Mouse (Mus musculus) left cerebral cortex, postnatal 25 days (tissue): ENCODE results near the gene Aif1l. TPM values are rescaled to one million over a fixed set of nuclear protein-coding genes. Genes with fewer than 3 reads are reported as not detected.

Experiments used
- DNase-seq, 2 experiments: peaks; one replicate each; pipeline ENCODE4 v3.0.0; 2022; ENCODE audit warnings: low spot score in 2 of 2, mixed read lengths in 1 of 2
- intact Hi-C: fragments of 180-260 bp; cut with DNase I; formaldehyde crosslinking; loops from one replicate; pipeline ENCODE4 v1.15.1; 2025
- total RNA-seq, 2 experiments: library from RNA; stranded (reverse); gene quantifications; 2 replicates each; pipeline ENCODE4 v1.2.3; 2021

The Aif1l gene
- total RNA-seq, 2 experiments from 2014 or later = 2.6 to 2.9 TPM

DNA sequence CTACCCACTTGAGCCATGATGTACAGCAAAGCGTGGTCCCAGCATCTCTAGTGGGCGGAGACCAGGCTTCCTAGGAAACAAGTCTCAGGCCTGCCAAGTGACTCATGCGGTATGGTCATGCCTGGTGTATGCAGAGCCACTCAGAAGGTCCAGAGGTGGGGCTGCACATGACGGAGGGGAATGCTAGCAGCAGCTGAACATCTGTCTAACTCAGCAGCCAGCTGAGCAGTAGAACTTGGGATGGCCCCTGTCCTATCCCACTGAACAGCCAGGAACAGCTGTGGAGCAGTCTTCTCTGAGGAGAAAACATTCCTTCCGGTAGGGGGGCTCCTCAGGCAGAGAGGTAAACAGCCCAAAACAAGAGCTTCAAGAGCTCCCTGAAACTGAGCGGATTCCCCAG, 1.5 kb upstream of the Aif1l start:
- intact Hi-C loops = loop anchor here (10.0 kb wide), 1 partner anchor 614 kb away; no protein-coding TSS in a partner anchor
- DNase-seq = no peak

- intact Hi-C loops = loop anchor here (10.0 kb wide), 1 partner anchor 614 kb away; no protein-coding TSS in a partner anchor
- no peak for DNase-seq
Measured at GRCm38 (mm10) chr2:31948801-31949200, 1.1 kb upstream of the Aif1l start.

DNA sequence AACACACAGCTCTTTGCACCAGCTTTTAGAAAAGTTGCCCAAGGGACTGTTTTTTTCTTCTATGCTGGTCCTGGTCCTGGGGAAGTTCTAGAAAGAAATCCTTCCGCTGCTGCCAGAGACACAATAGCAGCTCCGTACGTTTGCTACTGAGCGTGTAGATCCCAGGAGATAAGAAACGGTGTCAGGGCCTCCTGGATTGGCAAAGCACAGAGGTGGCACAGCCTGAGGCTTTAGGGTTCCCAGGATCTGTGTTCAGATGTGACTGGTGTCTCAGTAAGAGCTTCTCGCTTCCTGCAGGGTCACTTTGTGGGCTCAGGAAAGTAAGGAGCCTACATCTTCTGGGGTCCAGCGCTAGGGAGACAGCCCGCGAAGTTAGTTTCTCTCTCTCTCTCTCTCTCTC, 1.0 kb downstream of the Aif1l start:
- intact Hi-C loops = no loop called here
- no peak for DNase-seq

GRCm38 (mm10) chr2:31952236-31952635, 2.3 kb downstream of the Aif1l start:
- DNase-seq = no peak
- intact Hi-C loops = no loop called here

- no peak for DNase-seq
- intact Hi-C loops = no loop called here
Measured at GRCm38 (mm10) chr2:31952725-31953124, 2.8 kb downstream of the Aif1l start.

DNA sequence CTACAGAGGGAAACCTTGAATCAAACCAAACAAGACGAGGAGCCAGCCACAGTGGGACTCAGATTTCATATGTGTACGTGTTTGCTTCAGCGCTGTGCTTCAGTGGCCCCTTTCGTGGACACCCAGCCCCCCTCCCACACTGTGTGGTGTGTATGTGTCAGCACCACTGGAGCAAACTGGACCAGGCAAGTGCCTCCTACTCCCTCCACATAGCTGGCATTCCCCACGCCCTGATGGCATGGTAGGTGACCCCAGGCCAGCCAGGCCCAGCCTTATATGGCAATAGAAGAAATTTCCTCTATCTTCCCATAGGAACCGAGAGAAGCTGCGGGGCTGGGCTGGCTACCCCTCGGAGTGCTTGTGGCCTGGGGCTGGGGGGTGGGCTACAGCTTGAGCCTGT, 3.7 kb downstream of the Aif1l start:
- intact Hi-C loops = no loop called here

DNA sequence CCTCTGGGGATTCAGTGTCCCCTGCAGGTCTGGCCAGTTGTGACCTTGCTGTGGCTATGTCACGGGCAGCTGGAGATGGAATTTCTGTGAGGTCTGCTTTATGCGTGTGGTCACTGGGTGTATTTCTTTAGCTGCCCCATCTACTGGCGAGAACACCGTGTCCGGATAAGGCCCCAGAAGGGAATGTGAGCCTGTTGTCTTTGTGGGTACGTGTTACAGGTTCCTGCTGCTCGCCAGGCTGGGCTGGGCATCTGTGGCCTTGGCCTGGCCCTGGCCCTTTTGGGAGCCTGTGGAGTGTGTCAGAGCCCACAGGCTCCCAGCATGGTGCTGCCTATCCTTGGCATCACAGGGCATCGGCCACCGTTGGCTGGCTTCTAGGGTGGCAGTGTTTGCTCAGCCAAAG, 4.8 kb downstream of the Aif1l start:
- DNase-seq = no peak
- intact Hi-C loops = loop anchor here (5.0 kb wide), 1 partner anchor 472 kb away; no protein-coding TSS in a partner anchor

More for the DNA sequence above, 3.7 kb downstream of the Aif1l start:
- no peak for DNase-seq

DNA sequence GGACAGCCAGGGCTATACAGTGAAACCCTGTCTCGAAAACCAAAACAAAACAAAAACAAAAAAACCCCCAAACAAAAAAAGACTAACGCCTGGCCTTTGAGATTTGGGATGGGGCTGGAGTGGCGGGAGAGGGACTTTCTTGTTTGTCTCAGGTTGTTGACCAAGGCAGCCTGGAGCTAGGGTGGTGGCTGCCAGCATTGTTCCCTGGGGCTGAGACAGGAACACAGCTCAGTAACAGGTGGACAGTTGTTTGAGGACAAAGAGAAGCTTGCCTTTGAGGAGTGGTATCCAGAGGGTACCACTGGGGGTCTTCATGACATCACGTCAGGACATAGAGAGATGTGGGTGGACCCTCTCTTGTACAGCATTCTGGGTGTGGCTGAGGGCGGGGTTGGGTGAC, 5.7 kb downstream of the Aif1l start:
- intact Hi-C loops = loop anchor here (5.0 kb wide), 1 partner anchor 473 kb away; no protein-coding TSS in a partner anchor
- DNase-seq = no peak

DNA sequence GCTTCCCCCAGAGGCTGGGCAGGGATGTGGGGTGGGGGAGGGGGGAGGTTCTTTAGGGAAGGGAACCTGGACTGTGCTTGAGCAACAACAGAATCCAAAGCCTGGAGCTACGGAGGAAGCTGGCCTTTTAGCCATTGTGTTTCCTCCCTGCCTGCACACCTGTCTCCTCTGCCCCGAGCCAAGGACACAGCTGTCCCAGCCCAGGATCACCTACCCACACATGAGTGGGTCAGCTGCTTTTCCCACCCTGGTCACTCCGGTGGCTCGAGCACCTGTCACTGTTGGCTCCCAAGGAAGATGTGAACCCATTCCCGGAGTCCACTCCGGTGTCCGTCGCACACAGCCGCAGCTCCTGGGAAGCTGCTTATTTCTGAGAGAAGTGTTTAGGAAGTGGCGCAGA, 7.3 kb downstream of the Aif1l start:
- DNase-seq = no peak
- intact Hi-C loops = loop anchor here (5.0 kb wide), 1 partner anchor 475 kb away; no protein-coding TSS in a partner anchor

GRCm38 (mm10) chr2:31960986-31961385, 11.0 kb downstream of the Aif1l start:
- DNase-seq = no peak
- intact Hi-C loops = no loop called here

- no peak for DNase-seq
- intact Hi-C loops = no loop called here
Measured at GRCm38 (mm10) chr2:31961791-31962222, 11.9 kb downstream of the Aif1l start.

GRCm38 (mm10) chr2:31962501-31963224, 12.7 kb downstream of the Aif1l start:
- intact Hi-C loops = no loop called here
- peak; percentile 33 to 62 for DNase-seq

- no peak for DNase-seq
- intact Hi-C loops = no loop called here
Measured at GRCm38 (mm10) chr2:31963491-31963890, 13.6 kb downstream of the Aif1l start.

DNA sequence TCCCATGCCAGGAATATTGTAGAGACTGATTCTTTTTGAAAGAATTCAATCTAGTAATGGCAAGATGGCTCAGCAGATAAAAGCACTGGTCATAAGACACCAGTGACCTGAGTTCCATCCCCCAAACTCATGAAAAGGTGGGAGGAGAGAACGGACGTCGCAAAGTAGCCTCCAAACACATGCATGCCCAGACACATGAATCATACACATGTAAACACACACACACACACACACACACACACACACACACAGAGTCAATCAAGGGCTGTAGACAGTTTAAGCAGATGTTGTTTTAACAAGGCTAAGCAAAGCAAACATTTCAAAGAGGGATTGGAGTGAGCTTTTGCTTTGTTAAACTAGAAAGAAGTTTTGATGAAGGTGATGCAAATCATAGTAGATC, 14.3 kb downstream of the Aif1l start:
- intact Hi-C loops = no loop called here
- no peak for DNase-seq

DNA sequence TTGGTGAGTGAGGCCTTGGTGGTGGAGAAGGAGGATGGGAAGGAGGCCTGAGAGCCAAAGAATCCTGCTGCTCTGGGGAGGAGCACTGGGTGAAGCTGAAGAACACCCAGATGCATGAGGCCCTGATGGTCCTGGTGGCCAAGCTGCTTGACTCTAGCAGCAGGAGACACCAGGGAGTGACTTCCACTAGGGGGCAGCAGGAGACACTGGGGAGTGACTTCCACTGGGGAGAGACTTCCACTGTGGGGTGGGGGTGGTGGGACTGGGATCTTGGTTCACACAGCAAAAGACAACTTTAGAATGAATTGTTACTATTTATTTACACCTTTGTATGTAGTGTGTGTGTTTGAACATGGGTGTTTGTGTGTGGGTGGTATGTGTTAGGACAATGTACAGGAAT, 15.2 kb downstream of the Aif1l start:
- intact Hi-C loops = no loop called here
- DNase-seq = no peak

GRCm38 (mm10) chr2:31966801-31967200, 16.9 kb downstream of the Aif1l start:
- DNase-seq = no peak
- intact Hi-C loops = no loop called here

GRCm38 (mm10) chr2:31972589-31972988, 22.6 kb downstream of the Aif1l start:
- intact Hi-C loops = loop anchor here (10.0 kb wide), 1 partner anchor 392 kb away; no protein-coding TSS in a partner anchor
- DNase-seq = no peak

DNA sequence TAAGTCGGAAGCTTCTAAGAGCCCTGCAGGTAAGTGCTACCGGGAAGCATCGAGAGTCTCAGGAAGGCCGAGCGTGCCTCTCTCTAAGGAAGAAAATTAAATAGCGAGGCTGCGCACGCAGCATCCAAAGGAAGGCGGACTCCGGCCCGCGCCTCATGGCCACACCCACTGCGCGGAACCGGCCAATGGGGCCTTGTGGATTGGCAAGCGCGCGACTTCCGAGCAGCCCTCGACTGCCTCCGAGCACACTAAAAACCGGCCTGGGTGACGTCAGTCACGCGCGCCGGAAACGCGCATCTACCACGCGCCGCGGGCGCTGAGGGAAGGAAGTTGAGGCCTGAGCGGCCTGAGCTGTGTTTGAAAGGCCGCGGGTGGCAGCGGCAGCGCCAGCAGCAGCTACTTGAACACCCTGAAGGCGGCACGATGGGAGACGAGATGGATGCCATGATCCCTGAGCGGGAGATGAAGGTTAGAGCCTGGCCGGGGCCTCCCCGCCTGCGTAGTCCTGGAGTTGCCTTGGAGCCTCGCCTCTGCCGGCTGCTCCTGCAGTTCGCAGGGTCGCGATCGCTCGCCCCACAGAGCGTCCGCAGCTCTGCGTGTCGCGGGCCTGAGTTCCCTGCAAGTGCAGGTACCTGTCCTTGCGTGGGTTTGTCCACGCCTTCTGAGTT, 24.3 kb downstream of the Aif1l start, which contains the start of gene Nup214:
Gene Nup214 (plus strand): TSS at position 296 of the 668 bp plus-strand sequence.
- intact Hi-C loops = loop anchor here (10.0 kb wide), 1 partner anchor 391 kb away; no protein-coding TSS in a partner anchor

GRCm38 (mm10) chr2:31974809-31975371, 25.0 kb downstream of the Aif1l start:
- no peak for DNase-seq
- intact Hi-C loops = loop anchor here (10.0 kb wide), 1 partner anchor 390 kb away; no protein-coding TSS in a partner anchor

More for the DNA sequence above, 24.3 kb downstream of the Aif1l start, which contains the start of gene Nup214:
- peak; percentile 100 for DNase-seq

DNA sequence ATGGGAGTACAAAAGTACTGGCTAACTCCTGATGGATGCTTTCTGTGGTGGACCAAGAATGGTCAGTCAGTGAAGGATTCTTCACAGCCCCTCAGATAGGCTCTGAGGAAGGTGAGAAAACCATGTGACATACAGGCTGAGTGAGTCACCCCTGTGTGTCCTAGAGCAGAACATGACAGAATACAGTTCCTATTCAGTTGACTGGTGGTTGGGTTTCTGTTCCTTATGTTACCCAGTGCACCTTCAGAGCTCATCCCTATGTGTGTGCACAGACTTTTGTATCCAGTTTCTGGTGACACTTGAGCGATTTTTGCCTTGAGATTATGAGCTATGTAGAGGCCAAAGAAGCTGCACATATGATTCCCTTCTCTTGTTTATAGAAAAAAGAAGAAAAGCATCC, 37.8 kb downstream of the Aif1l start:
- intact Hi-C loops = no loop called here
- DNase-seq = no peak
